Mouse (Mus musculus): Measurements from ENCODE around the gene Rnf38.

- TF ChIP-seq CTCF (IDR thresholded peaks at IDR 0.05; ENCODE audit: borderline replicate concordance, extremely low read depth, insufficient read depth, insufficient read length) (no peak), POLR2A (IDR thresholded peaks at IDR 0.05; ENCODE audit: borderline replicate concordance, extremely low read depth, insufficient read depth, insufficient read length, poor library complexity, severe bottlenecking) (no peak)
Measured at GRCm38 (mm10) chr4:44126805-44127204, 106.8 kb downstream of the Rnf38 start.
